In genomic region chr9:31168356-31169093, GRCm38 (mm10) we compare ENCODE assay signal across 13 mouse cellular contexts.
"Had no signal": no experiment of that assay in that cellular context is flagged by ENCODE, and none has a peak within 500 bp of the region (broad histone marks: within the 10 kb centered on the region; RNA-seq: fewer than 3 reads in every experiment).

No protein-coding gene starts in this region.

- H3K27ac ChIP-seq: limb, embryonic 13.5 days; liver, embryonic 14.5 days; midbrain, embryonic 10.5 days; midbrain, embryonic 15.5 days; neural tube, embryonic 12.5 days had no signal

- H3K9ac ChIP-seq: limb, embryonic 13.5 days; liver, embryonic 14.5 days; midbrain, embryonic 15.5 days; neural tube, embryonic 12.5 days had no signal

- H3K27me3 ChIP-seq: limb, embryonic 13.5 days; midbrain, embryonic 15.5 days; neural tube, embryonic 12.5 days had no signal

- DNase-seq: kidney, postnatal 14 days; left cerebral cortex, postnatal 4 days; lung, adult 18-20 months; lung, postnatal 36 days; right cerebral cortex, postnatal 4 days; spleen, adult 18-20 months; thymus, adult 18-20 months; thymus, postnatal 14 days had no signal

- H3K4me1 ChIP-seq: limb, embryonic 13.5 days; midbrain, embryonic 10.5 days; midbrain, embryonic 15.5 days; neural tube, embryonic 12.5 days had no signal

- H3K4me2 ChIP-seq: limb, embryonic 13.5 days; midbrain, embryonic 15.5 days; neural tube, embryonic 12.5 days had no signal

- H3K4me3 ChIP-seq: limb, embryonic 13.5 days; midbrain, embryonic 10.5 days; midbrain, embryonic 15.5 days; neural tube, embryonic 12.5 days had no signal

- H3K9me3 ChIP-seq: limb, embryonic 13.5 days; midbrain, embryonic 10.5 days; midbrain, embryonic 15.5 days; neural tube, embryonic 12.5 days had no signal

- ATAC-seq: midbrain, embryonic 15.5 days had no signal
